Mouse (Mus musculus) forebrain, embryonic 12.5 days (tissue): ENCODE measurements at regions not wholly inside any gene's neighbourhood (a gene's known extent, or its start where the extent isn't known, plus 50 kb on each side); places are given as distances from the start of the nearest gene placed in this dataset.

Experiments used
- ATAC-seq: fragments of 200-750 bp; cut with Nextera tagmentation; 2 replicates; pipeline ENCODE4 v1.8.0; 2017; ENCODE audit warnings: moderate TSS enrichment; ENCODE audit not compliant: low FRiP score
- H3K27ac ChIP-seq: fragments of 300-500 bp; sonication (generic); 2 replicates; pipeline ENCODE4 v1.5.1; 2016; ENCODE audit warnings: mild to moderate bottlenecking
- H3K27me3 ChIP-seq: fragments of 300-500 bp; sonication (generic); 2 replicates; pipeline ENCODE4 v1.6.1; 2016; ENCODE audit warnings: mild to moderate bottlenecking
- H3K36me3 ChIP-seq: fragments of 300-500 bp; sonication (generic); replicated peaks from 2 replicates; pipeline ENCODE4 v1.6.1; 2016; ENCODE audit warnings: mild to moderate bottlenecking
- H3K4me1 ChIP-seq: fragments of 300-500 bp; sonication (generic); 2 replicates; pipeline ENCODE4 v1.6.1; 2016
- H3K4me2 ChIP-seq: fragments of 300-500 bp; sonication (generic); 2 replicates; pipeline ENCODE4 v1.6.1; 2016; ENCODE audit warnings: mild to moderate bottlenecking, moderate library complexity
- H3K4me3 ChIP-seq: fragments of 300-500 bp; sonication (generic); replicated peaks from 2 replicates; pipeline ENCODE4 v1.5.1; 2016; ENCODE audit warnings: mild to moderate bottlenecking
- H3K9ac ChIP-seq: fragments of 300-500 bp; sonication (generic); 2 replicates; pipeline ENCODE4 v1.6.1; 2016; ENCODE audit warnings: mild to moderate bottlenecking
- H3K9me3 ChIP-seq: fragments of 300-500 bp; sonication (generic); 2 replicates; pipeline ENCODE4 v1.6.1; 2016
- WGBS: fragments of 180-500 bp; shearing (Covaris S2); methylation state at CpG from one replicate; pipeline ENCODE4 v1.1.7; 2016; 5-methylcytosine and 5-hydroxymethylcytosine counted together

DNA sequence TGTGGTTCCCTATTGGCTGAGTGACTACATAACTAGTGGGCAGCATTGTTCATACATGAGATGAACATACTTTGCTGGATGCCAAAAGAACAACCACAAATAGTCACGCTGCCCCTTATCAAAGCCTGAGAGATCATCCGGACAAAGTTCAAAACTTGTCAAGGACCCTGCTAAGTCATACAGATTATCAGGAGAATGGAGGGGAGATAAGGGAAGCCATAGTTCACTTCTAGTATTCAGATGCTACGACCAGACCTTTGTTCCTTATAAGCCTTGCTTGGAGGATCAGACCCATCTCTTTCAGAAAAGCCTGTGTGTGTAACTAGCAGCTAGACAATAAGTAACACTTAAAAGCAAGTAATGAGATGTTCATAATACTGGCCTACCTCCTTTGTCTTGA, 97.0 kb upstream of the Mamld1 start:
- H3K9ac ChIP-seq, result no peak overlapping the region
- H3K4me1 ChIP-seq, result no peaks in the 10 kb centered on the region
- no peak overlapping the region for H3K4me3 ChIP-seq
- no peak for ATAC-seq
- no peak overlapping the region for H3K27ac ChIP-seq
- H3K4me2 ChIP-seq, result no peak overlapping the region
- H3K27me3 ChIP-seq, result no peaks in the 10 kb centered on the region; the same call in 1 of the 2 replicates
- no peaks in the 10 kb centered on the region for H3K36me3 ChIP-seq
- H3K9me3 ChIP-seq, result no peaks in the 10 kb centered on the region
- WGBS, result 79% methylated on average over 3 of the region's 3 CpGs
